Mouse (Mus musculus): Measurements from ENCODE around the gene Gabrd.

GRCm38 (mm10) chr4:155409058-155409776 lies 11.3 kb upstream of the Gabrd start, which contains the start of gene Cfap74:
- no peak for TF ChIP-seq CTCF (conservative IDR thresholded peaks at IDR 0.05 in 1 of 2, IDR thresholded peaks at IDR 0.05 in 1 of 2; ENCODE audit: low read depth in 2 of 2, low read length in 2 of 2)
- no peak for TF ChIP-seq EP300 (IDR thresholded peaks at IDR 0.05; ENCODE audit: low read length)
- TF ChIP-seq POLR2A (IDR thresholded peaks at IDR 0.05; ENCODE audit: low read depth, low read length): peak; percentile 59
- no peak for TF ChIP-seq ZKSCAN1 (IDR thresholded peaks at IDR 0.05; ENCODE audit: borderline replicate concordance, low read depth, low read length)
- peak; percentile 80 for TF ChIP-seq BHLHE40 (IDR thresholded peaks at IDR 0.05; ENCODE audit: low read depth, low read length)
- no peak for TF ChIP-seq ZC3H11A (IDR thresholded peaks at IDR 0.05; ENCODE audit: low read depth, low read length)
- no peak for TF ChIP-seq E2F4 (IDR thresholded peaks at IDR 0.05; ENCODE audit: insufficient replicate concordance, low read depth, low read length)
- TF ChIP-seq MAX (IDR thresholded peaks at IDR 0.05; ENCODE audit: low read length): peak; percentile 100
- peak; percentile 93 for TF ChIP-seq NRF1 (IDR thresholded peaks at IDR 0.05; ENCODE audit: low read depth, low read length)
- TF ChIP-seq USF2 (conservative IDR thresholded peaks at IDR 0.05; ENCODE audit: low read depth, low read length): peak; percentile 99

All from CH12.LX (cell line).